Mouse (Mus musculus) inflammation-experienced regulatory T-cells, adult 6 months (primary cell): ENCODE results near the gene Cela3a. TPM values are rescaled to one million over a fixed set of nuclear protein-coding genes. Genes with fewer than 3 reads are reported as not detected.
"Not testable (repeated sequence)": the region's sequence is repeated elsewhere in the genome, so short reads cannot be mapped to it uniquely, and the experiment has no call there.

Experiments used
- ATAC-seq: one replicate; pipeline ENCODE4 v1.8.0; 2017
- polyA plus RNA-seq, 3 experiments: library from polyadenylated mRNA; unstranded; fragments of 100-300 nt; shearing (Covaris generic); gene quantifications; one replicate each; pipeline ENCODE4 v1.2.1; 2017

The Cela3a gene
- polyA plus RNA-seq: not detected

GRCm38 (mm10) chr4:137409691-137410090 lies at the start of gene Cela3a:
Gene Cela3a, minus strand, starts transcription at chr4:137409791.
- no peak for ATAC-seq

- no peak for ATAC-seq
Measured at GRCm38 (mm10) chr4:137458861-137459260, 49.3 kb upstream of the Cela3a start.

- ATAC-seq: no peak
Measured at GRCm38 (mm10) chr4:137458310-137458709, 48.7 kb upstream of the Cela3a start.

GRCm38 (mm10) chr4:137457292-137457691 lies 47.7 kb upstream of the Cela3a start:
- ATAC-seq: no peak

- no peak for ATAC-seq
Measured at GRCm38 (mm10) chr4:137456581-137456980, 47.0 kb upstream of the Cela3a start.

- no peak for ATAC-seq
Measured at GRCm38 (mm10) chr4:137454582-137454981, 45.0 kb upstream of the Cela3a start.

GRCm38 (mm10) chr4:137453234-137453767 lies 43.7 kb upstream of the Cela3a start, which contains the start of gene 1700013G24Rik:
Gene 1700013G24Rik, plus strand, starts transcription at chr4:137453284.
- no peak for ATAC-seq

- ATAC-seq: no peak
Measured at GRCm38 (mm10) chr4:137452190-137452589, 42.6 kb upstream of the Cela3a start.

GRCm38 (mm10) chr4:137449715-137450114 lies 40.1 kb upstream of the Cela3a start:
- no peak for ATAC-seq

- ATAC-seq: no peak
Measured at GRCm38 (mm10) chr4:137449132-137449531, 39.5 kb upstream of the Cela3a start.

- no peak for ATAC-seq
Measured at GRCm38 (mm10) chr4:137448641-137449040, 39.0 kb upstream of the Cela3a start.

GRCm38 (mm10) chr4:137448197-137448596 lies 38.6 kb upstream of the Cela3a start:
- no peak for ATAC-seq

GRCm38 (mm10) chr4:137447363-137448196 lies 38.0 kb upstream of the Cela3a start:
- ATAC-seq: no peak

GRCm38 (mm10) chr4:137445881-137446280 lies 36.3 kb upstream of the Cela3a start:
- ATAC-seq: no peak

GRCm38 (mm10) chr4:137443625-137444024 lies 34.0 kb upstream of the Cela3a start:
- ATAC-seq: no peak

GRCm38 (mm10) chr4:137441332-137441731 lies 31.7 kb upstream of the Cela3a start:
- no peak for ATAC-seq

GRCm38 (mm10) chr4:137438842-137439241 lies 29.3 kb upstream of the Cela3a start:
- ATAC-seq: no peak

GRCm38 (mm10) chr4:137436979-137437669 lies 27.5 kb upstream of the Cela3a start:
- no peak for ATAC-seq

- ATAC-seq: not testable (repeated sequence)
Measured at GRCm38 (mm10) chr4:137432700-137433550, 23.3 kb upstream of the Cela3a start.

GRCm38 (mm10) chr4:137430502-137430901 lies 20.9 kb upstream of the Cela3a start, which contains the start of gene Cela3b:
Gene Cela3b, minus strand, starts transcription at chr4:137430540.
- ATAC-seq: no peak

GRCm38 (mm10) chr4:137417712-137418564 lies 8.3 kb upstream of the Cela3a start:
- no peak for ATAC-seq
